Mouse (Mus musculus) embryonic facial prominence, embryonic 15.5 days (tissue): Measurements from ENCODE around the gene Twf2. TPM values are rescaled to one million over a fixed set of nuclear protein-coding genes. Genes with fewer than 3 reads are reported as not detected.

Experiments used
- ATAC-seq: fragments of 200-750 bp; cut with Nextera tagmentation; 2 replicates; pipeline ENCODE4 v1.8.0; 2017; ENCODE audit warnings: low read depth, moderate TSS enrichment; ENCODE audit not compliant: insufficient number of reproducible peaks, low FRiP score, low TSS enrichment
- H3K27ac ChIP-seq: fragments of 300-500 bp; sonication (generic); replicated peaks from 2 replicates; pipeline ENCODE4 v1.5.1; 2015; ENCODE audit warnings: mild to moderate bottlenecking, inconsistent platforms
- H3K27me3 ChIP-seq: fragments of 300-500 bp; sonication (generic); 2 replicates; pipeline ENCODE4 v1.6.1; 2015; ENCODE audit warnings: inconsistent platforms
- H3K36me3 ChIP-seq: fragments of 300-500 bp; sonication (generic); 2 replicates; pipeline ENCODE4 v1.6.1; 2015; ENCODE audit warnings: mild to moderate bottlenecking, inconsistent platforms
- H3K4me1 ChIP-seq: fragments of 300-500 bp; sonication (generic); 2 replicates; pipeline ENCODE4 v1.6.1; 2015; ENCODE audit warnings: inconsistent platforms
- H3K4me2 ChIP-seq: fragments of 300-500 bp; sonication (generic); replicated peaks from 2 replicates; pipeline ENCODE4 v1.6.1; 2015; ENCODE audit warnings: mild to moderate bottlenecking, inconsistent platforms
- H3K4me3 ChIP-seq: fragments of 300-500 bp; sonication (generic); replicated peaks from 2 replicates; pipeline ENCODE4 v1.5.1; 2015; ENCODE audit warnings: mild to moderate bottlenecking, inconsistent platforms
- H3K9ac ChIP-seq: fragments of 300-500 bp; sonication (generic); 2 replicates; pipeline ENCODE4 v1.6.1; 2015; ENCODE audit warnings: inconsistent platforms
- H3K9me3 ChIP-seq: fragments of 300-500 bp; sonication (generic); replicated peaks from 2 replicates; pipeline ENCODE4 v1.6.1; 2016; ENCODE audit warnings: inconsistent platforms
- WGBS: fragments of 180-500 bp; shearing (Covaris S2); methylation state at CpG from one replicate; pipeline ENCODE4 v1.1.7; 2015; 5-methylcytosine and 5-hydroxymethylcytosine counted together
- polyA plus RNA-seq: library from polyadenylated mRNA; unstranded; fragments of >200 nt; fragmentation: Nextera tagmentation; extraction: Ambion mirVana; gene quantifications from 2 replicates; pipeline ENCODE4 v1.2.1, GENCODE M21; 2015

The Twf2 gene
- polyA plus RNA-seq, result 57.2 and 64.1 TPM in 2 replicates

DNA sequence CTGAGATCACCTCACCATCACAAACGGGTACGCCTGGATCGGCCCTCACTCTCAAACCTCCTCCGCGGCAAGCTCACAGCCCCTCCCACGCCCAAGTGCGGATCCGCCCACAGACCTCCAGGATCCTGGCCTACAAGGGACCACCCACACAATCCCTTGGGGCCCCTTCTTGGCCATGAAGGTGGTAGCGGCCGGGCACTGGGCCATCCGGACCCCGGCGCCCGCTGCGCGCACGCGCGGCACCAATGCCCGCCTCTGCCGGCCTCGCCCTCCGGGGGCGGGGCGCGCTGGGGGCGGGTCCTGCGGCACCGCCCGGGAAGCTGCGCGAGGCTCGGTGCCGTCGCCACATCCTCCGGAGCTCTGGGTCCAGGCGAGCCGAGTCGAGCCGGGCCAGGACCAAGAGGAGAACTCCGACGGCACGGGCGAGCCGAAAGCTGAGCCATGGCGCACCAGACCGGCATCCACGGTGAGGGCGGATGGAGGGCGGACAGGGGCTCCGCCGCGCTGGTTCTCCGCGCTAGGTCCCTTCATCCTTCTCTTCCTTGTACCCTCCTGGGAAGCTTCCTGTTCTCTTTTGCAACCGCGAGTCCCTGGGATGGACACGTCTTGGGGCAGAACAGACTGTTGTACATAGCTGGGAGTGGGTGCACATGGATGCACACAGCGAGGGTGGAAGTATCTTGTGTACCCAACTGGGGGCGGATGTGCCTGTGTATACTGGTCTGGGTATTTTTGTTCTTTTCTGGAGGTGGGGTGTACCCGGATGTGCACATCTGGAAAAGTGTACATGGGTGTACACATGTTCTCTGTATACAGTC lies at the start of gene Twf2:
Gene Twf2 (plus strand): TSS at position 290 of the 818 bp plus-strand sequence.
- Histone ChIP-seq H3K27me3 (no peaks in the 10 kb centered on the region), H3K4me3 (peak within 1 kb of the TSS; percentile 67), H3K9me3 (no peaks in the 10 kb centered on the region), H3K4me1 (peaks cover 41% of the 10 kb centered on the region), H3K4me2 (peak within 1 kb of the TSS; percentile 60), H3K27ac (peak within 1 kb of the TSS; percentile 80), H3K9ac (peak within 1 kb of the TSS; percentile 63; the same call in 1 of the 2 replicates), H3K36me3 (0 out of 2 replicates have a peak, but pooled peaks cover under 1% of the 10 kb centered on the region)
- ATAC-seq, result peak; percentile 91
- under 1% methylated on average over 61 of the region's 61 CpGs for WGBS

DNA sequence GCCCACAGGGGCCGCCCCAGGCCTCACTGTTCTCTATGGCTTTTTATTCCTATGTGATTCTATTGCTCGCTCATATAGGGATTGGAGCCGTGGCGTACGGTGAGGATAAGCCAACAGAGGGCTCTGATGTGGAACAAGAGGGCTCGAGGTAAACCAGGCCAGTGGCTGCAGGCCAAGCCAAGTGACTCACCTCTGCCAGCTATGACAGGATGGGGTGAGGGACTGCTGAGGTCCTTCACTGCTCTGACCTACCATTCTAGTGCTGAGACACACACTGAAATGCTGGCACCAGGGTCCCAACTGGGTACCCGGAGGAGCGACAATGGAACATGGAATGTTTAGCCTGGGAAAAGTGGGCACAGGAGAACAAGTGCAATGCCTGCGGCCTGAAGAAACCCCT lies 48.8 kb upstream of the Twf2 start:
- Histone ChIP-seq H3K27ac (no peak overlapping the region), H3K36me3 (no peaks in the 10 kb centered on the region), H3K9me3 (no peaks in the 10 kb centered on the region), H3K9ac (no peak overlapping the region), H3K4me3 (no peak overlapping the region), H3K4me2 (no peak overlapping the region), H3K4me1 (peaks cover 6% of the 10 kb centered on the region), H3K27me3 (peaks cover 20% of the 10 kb centered on the region)
- 88% methylated on average over 9 of the region's 9 CpGs for WGBS
- no peak for ATAC-seq

DNA sequence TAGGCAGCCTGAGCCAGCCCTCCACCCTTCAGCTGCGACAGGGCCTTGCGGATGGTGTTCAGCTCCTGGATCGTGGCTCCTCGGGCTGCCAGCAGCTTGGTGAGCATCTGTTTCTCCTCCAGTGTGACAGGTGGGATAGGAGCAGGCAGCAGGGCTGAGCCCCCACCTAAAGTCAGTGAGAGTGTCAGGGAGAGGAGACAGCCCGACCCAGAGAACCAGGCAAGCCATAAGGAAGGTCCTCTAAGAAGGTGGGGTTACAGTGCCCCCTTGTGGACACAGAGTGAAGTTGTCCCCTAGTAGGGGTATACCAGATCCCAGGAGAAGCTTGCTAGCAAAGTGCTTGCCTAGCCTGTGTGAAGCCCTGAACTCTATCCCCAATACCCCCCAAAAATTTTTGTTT lies 46.5 kb upstream of the Twf2 start:
- 56% methylated on average over 5 of the region's 5 CpGs for WGBS
- no peak overlapping the region for H3K4me3 ChIP-seq
- ATAC-seq, result no peak
- H3K9me3 ChIP-seq, result no peaks in the 10 kb centered on the region
- H3K27ac ChIP-seq, result no peak overlapping the region
- 0 out of 2 replicates have a peak, but pooled peaks cover under 1% of the 10 kb centered on the region for H3K27me3 ChIP-seq
- H3K4me2 ChIP-seq, result no peak overlapping the region
- H3K4me1 ChIP-seq, result no peaks in the 10 kb centered on the region
- H3K36me3 ChIP-seq, result no peaks in the 10 kb centered on the region
- no peak overlapping the region for H3K9ac ChIP-seq

DNA sequence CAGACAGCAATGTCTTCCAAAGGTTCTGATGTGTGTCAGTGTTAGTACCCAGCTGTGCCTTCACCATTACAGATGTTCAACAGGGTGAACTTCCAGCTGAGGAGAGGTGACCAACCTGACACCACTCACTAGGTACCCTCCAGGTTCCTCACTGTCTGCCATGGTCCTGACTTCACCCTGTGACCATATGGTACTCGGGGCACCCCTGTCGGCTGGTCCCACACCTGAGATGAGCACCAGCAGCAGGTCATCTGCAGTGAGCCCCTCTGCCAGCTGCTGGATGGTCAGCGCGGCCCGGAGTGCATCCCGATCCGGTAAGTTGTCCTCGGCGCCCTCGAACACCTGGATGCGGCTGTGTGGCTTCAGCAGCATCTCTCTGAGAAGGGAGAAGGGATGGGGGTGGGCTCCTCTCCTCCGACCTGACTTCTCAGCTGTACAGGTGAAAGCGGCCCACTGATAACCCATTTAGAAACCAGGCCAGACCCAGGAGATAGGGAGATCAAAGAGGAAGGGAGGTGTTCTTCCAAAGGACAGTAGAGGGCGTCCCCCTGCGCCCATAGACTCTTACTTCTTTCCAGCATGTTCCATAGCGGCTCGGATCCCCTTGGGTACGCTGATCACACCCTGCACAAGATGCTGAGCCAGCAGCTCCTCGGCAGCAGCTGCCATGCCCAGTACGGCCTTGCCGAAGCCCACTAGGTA lies 45.8 kb upstream of the Twf2 start:
- Histone ChIP-seq H3K27ac (no peak overlapping the region), H3K9me3 (no peaks in the 10 kb centered on the region), H3K36me3 (no peaks in the 10 kb centered on the region), H3K9ac (no peak overlapping the region), H3K4me1 (no peaks in the 10 kb centered on the region), H3K4me2 (no peak overlapping the region), H3K4me3 (no peak overlapping the region), H3K27me3 (no peaks in the 10 kb centered on the region)
- no peak for ATAC-seq
- 74% methylated on average over 21 of the region's 21 CpGs for WGBS

DNA sequence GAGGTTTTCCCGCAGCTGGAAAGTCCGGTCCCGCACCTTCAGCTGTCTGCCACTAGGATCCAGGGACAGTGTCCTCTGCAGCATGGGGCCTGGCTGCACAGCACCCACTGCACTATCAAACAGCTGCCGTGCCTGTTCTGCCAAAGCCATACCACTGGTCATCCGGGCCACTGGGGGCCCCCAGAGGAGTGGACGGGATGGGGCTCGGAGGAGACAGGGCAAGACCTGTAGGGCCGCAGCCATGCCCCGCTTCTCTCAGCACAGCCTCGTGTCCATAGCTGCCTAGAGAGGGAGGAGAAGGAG lies 45.3 kb upstream of the Twf2 start:
- H3K9me3 ChIP-seq, result no peaks in the 10 kb centered on the region
- WGBS, result 83% methylated on average over 10 of the region's 10 CpGs

DNA sequence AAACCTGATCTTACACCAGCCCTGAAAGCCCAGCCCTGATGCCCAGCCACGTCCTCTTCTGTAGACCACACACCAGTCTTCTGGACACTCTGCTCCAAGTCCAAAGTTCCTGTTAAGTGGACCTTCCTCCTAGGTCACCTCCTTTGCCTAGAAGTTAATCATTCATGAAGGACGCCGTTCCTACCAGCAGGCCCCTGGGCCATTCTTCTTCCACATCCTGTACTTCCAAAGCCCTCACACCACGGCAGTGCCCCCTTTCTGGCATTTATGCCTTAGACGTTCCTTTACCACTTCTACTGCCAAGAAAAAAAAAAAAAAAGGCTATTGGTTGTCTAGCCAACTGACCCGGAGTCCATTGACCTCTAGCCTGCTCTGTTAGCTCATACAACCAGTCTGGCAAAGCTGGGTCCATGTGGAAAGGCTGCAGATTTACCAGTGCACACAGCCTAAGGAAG lies 44.8 kb upstream of the Twf2 start, which contains the start of gene Glyctk:
Gene Glyctk (minus strand): TSS at position 102 of the 455 bp plus-strand sequence.
- WGBS, result 85% methylated on average over 6 of the region's 6 CpGs
- H3K4me1 ChIP-seq, result no peaks in the 10 kb centered on the region
- H3K4me3 ChIP-seq, result no peak within 1 kb of the TSS
- no peaks in the 10 kb centered on the region for H3K36me3 ChIP-seq
- no peaks in the 10 kb centered on the region for H3K27me3 ChIP-seq
- H3K4me2 ChIP-seq, result no peak within 1 kb of the TSS
- H3K27ac ChIP-seq, result no peak within 1 kb of the TSS
- no peaks in the 10 kb centered on the region for H3K9me3 ChIP-seq
- ATAC-seq, result no peak
- no peak within 1 kb of the TSS for H3K9ac ChIP-seq

More for the DNA sequence above, 45.3 kb upstream of the Twf2 start:
- Histone ChIP-seq H3K4me2 (no peak overlapping the region), H3K9ac (no peak overlapping the region), H3K4me3 (no peak overlapping the region), H3K4me1 (no peaks in the 10 kb centered on the region), H3K27ac (no peak overlapping the region), H3K27me3 (no peaks in the 10 kb centered on the region), H3K36me3 (no peaks in the 10 kb centered on the region)
- 0 out of 2 replicates have a peak, but pooled peaks have one; percentile 11 for ATAC-seq

DNA sequence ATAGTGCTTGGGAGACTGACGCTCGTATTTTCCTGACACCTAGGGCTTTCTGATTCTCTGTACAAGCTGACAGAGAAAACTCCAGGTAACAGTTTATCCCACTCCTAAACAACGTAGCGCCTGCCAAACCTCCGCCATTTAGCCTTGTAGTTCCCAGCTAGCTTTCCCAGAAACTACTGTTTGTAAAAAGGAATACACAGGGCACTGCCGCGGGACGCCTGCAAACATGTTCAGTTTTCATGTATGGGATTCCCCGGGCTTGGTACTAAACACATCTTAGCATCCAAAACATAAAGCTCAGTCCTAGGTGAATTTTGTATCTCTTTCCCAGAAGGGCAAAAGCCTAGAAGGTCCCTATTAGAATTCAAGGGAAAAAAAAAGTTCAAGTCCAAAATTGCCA lies 43.7 kb upstream of the Twf2 start:
- Histone ChIP-seq H3K4me2 (peak overlapping the region; percentile 73), H3K27me3 (no peaks in the 10 kb centered on the region), H3K9me3 (no peaks in the 10 kb centered on the region), H3K36me3 (no peaks in the 10 kb centered on the region), H3K4me3 (peak overlapping the region; percentile 69; the same call in 1 of the 2 replicates), H3K27ac (no peak overlapping the region), H3K9ac (no peak overlapping the region), H3K4me1 (no peaks in the 10 kb centered on the region)
- 78% methylated on average over 9 of the region's 9 CpGs for WGBS
- no peak for ATAC-seq

DNA sequence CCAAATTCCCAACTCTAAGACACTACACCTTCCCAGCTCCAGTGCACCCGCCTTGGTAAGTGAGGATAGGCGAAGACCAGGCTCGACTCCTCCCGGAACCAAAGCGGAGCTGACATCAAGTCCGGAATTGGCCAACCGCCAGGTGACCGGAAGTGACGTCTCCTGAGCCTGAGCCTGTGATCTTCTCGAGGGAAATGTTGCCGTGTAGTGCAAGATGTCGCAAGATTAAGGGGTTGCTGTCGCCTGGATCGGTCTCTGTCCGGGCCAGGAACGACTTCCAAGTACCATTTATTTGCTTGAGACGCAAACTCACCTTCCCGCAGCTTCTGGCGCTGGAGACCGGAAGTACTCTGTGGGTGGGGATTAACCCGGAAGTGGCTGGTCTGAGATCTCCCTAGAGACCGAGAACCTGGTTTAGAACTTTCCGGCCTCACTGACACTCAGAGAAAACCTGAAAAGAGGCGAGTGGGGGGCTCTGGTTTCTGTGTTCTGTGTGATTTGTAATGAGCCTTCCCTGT lies 43.1 kb upstream of the Twf2 start:
- peak overlapping the region; percentile 73 for H3K4me2 ChIP-seq
- 3% methylated on average over 24 of the region's 24 CpGs for WGBS
- H3K9ac ChIP-seq, result peak overlapping the region; percentile 65
- H3K27me3 ChIP-seq, result no peaks in the 10 kb centered on the region
- H3K27ac ChIP-seq, result peak overlapping the region; percentile 96
- no peaks in the 10 kb centered on the region for H3K4me1 ChIP-seq
- ATAC-seq, result peak; percentile 63
- H3K9me3 ChIP-seq, result no peaks in the 10 kb centered on the region
- H3K4me3 ChIP-seq, result peak overlapping the region; percentile 69
- H3K36me3 ChIP-seq, result no peaks in the 10 kb centered on the region

DNA sequence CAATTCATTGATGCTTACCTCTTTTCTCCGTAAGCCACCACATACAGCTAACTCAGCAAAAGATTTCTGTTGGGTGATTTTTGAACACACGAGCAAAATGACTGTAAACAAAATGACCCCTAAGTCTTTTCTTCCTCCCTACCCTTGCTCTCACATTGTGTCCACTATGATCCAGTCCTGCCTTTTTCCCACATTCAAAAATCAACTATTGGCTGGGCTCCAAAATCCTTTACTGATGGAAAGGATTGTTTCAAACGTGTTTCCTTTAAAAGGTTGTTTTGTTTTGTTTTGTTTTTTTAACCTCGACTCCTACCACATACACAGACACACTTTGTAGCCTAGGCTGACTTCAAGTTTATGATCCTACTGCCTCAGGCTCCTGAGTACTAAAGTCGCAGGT lies 42.5 kb upstream of the Twf2 start:
- Histone ChIP-seq H3K27ac (peak overlapping the region; percentile 96), H3K4me2 (peak overlapping the region; percentile 73), H3K9me3 (no peaks in the 10 kb centered on the region), H3K36me3 (no peaks in the 10 kb centered on the region), H3K4me3 (peak overlapping the region; percentile 69), H3K27me3 (no peaks in the 10 kb centered on the region), H3K9ac (peak overlapping the region; percentile 65; the same call in 1 of the 2 replicates), H3K4me1 (no peaks in the 10 kb centered on the region)
- no peak for ATAC-seq
- 42% methylated on average over 5 of the region's 5 CpGs for WGBS

DNA sequence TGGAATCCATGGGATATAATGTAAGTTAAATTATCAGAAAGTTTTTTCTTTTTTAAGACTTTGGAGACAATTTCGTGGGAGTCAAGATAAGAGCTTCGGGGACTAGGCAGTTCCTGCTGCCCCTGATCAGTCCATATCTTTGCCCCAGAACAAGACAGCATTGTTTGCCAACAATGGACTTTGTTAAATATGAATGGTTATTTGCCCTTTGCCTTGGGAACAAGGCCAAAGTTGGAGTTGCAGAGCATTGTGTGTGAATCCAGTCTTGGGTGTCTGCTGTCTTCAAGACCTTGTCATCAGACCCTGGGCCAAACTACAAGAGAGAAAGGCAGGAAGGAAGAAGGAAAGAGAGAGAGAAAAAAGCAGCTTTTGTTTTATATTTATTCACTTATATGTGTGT lies 36.2 kb upstream of the Twf2 start:
- no peak for ATAC-seq
- no peak overlapping the region for H3K9ac ChIP-seq
- peaks cover 7% of the 10 kb centered on the region for H3K4me1 ChIP-seq
- H3K4me2 ChIP-seq, result no peak overlapping the region
- H3K9me3 ChIP-seq, result no peaks in the 10 kb centered on the region
- H3K27me3 ChIP-seq, result no peaks in the 10 kb centered on the region
- no peak overlapping the region for H3K4me3 ChIP-seq
- no peaks in the 10 kb centered on the region for H3K36me3 ChIP-seq
- WGBS, result 83% methylated on average over 2 of the region's 2 CpGs
- H3K27ac ChIP-seq, result no peak overlapping the region

DNA sequence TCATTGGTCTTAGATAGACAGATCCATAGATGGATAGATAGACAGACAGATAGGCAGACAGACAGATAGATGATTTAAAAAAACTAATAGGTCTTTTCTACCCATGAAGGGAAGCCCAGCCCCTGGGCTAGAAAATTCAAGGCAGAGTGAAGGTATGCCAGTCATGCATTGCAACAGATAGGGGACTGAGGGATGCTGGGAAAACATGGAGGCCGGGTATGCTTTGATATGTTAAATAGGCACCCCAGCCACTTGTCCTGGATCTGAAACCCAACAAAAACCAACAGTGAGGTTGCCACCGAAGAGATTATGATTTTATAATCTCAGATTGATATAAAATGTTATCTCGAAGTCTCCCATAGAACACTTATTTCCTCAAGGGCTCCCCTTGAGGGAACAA lies 35.7 kb upstream of the Twf2 start:
- 74% methylated on average over 3 of the region's 3 CpGs for WGBS
- ATAC-seq, result no peak
- H3K27me3 ChIP-seq, result no peaks in the 10 kb centered on the region
- H3K4me3 ChIP-seq, result no peak overlapping the region
- H3K4me2 ChIP-seq, result no peak overlapping the region
- no peaks in the 10 kb centered on the region for H3K36me3 ChIP-seq
- H3K27ac ChIP-seq, result no peak overlapping the region
- no peaks in the 10 kb centered on the region for H3K9me3 ChIP-seq
- H3K9ac ChIP-seq, result no peak overlapping the region
- peaks cover 7% of the 10 kb centered on the region for H3K4me1 ChIP-seq
